13 mouse cellular contexts compared by ENCODE assay signal in genomic region chr11:77937649-77938410, GRCm38 (mm10). TPM values are rescaled to one million over a fixed set of nuclear protein-coding genes. Genes with fewer than 3 reads are reported as not detected.
"Had no signal": no experiment of that assay in that cellular context is flagged by ENCODE, and none has a peak within 500 bp of the region (broad histone marks: within the 10 kb centered on the region; RNA-seq: fewer than 3 reads in every experiment).

No protein-coding gene starts in this region.

- ATAC-seq: lung, postnatal 0 days had no signal

- H3K27ac ChIP-seq: limb, embryonic 10.5 days; liver, embryonic 15.5 days; neural tube, embryonic 12.5 days; stomach, postnatal 0 days had no signal

- H3K9me3 ChIP-seq: limb, embryonic 10.5 days; liver, embryonic 15.5 days; neural tube, embryonic 12.5 days had no signal

- H3K4me2 ChIP-seq: liver, embryonic 11.5 days; liver, embryonic 15.5 days had no signal

- H3K36me3 ChIP-seq: limb, embryonic 10.5 days; liver, embryonic 15.5 days; neural tube, embryonic 12.5 days had no signal

- DNase-seq: kidney, postnatal 10 days; kidney, postnatal 4 days; lung, adult 2 months; lung, postnatal 36 days; midbrain, embryonic 14.5 days had no signal

- H3K9ac ChIP-seq: liver, embryonic 15.5 days; neural tube, embryonic 12.5 days had no signal

- H3K4me3 ChIP-seq: layer of hippocampus, adult 2 months; limb, embryonic 10.5 days; liver, embryonic 15.5 days; neural tube, embryonic 12.5 days had no signal

- H3K4me1 ChIP-seq: liver, embryonic 15.5 days had no signal

RNA-seq across cellular contexts. Expression of gene Sez6, which starts 7.2 kb away (rescaled TPM):
- polyA plus RNA-seq: kidney, embryonic 14.5 days had no signal
